Mouse (Mus musculus) spleen, adult 12 weeks (tissue): Measurements from ENCODE around the gene Lipm.

Experiments
- DNase-seq: peaks from one replicate; pipeline ENCODE4 v3.0.0; 2022; ENCODE audit warnings: low spot score

Lipm gene

GRCm38 (mm10) chr19:34166386-34166785 lies 65.7 kb downstream of the Lipm start:
- DNase-seq = no peak

DNA sequence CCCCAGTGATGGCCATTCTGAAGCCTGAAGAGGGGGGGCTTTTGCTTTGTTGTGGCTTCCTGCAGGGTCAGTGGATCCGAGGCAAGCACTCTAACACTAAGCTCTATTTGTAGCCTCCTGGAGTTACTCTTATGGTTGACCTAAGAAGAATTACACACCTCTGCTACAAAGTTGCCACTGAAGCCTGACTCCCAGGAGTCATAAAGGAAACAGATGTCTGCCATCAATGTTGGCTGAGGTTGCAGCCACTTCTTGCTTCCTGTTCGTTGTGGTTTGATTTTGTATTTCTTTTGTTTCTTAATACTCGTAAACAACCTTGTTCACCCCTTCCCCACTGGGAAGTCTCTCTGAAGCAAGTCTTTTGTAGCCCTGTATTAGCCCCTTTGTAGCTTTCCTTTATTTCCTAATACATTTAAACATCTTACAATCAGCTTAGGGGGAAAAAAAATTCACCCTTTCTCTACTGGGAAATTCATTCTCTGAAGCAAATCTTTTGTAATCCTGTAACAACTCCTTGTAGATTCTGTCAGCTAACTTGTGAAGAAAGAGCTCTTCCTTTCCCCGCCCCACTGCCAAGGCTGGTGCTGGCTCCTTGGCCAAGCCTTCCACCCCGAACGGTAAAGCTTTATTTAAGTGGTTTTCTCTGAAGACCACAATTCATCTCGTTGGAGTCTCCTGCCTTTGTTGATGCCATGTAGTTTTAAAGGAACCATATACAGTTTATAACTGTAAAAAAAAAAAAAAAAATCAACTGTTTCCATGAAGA lies 67.3 kb downstream of the Lipm start:
- DNase-seq = no peak

- DNase-seq = no peak
Measured at GRCm38 (mm10) chr19:34169121-34169520, 68.4 kb downstream of the Lipm start.

- no peak for DNase-seq
Measured at GRCm38 (mm10) chr19:34171167-34171566, 70.4 kb downstream of the Lipm start.
